ENCODE assay signal across 8 mouse cellular contexts in the genomic region with DNA sequence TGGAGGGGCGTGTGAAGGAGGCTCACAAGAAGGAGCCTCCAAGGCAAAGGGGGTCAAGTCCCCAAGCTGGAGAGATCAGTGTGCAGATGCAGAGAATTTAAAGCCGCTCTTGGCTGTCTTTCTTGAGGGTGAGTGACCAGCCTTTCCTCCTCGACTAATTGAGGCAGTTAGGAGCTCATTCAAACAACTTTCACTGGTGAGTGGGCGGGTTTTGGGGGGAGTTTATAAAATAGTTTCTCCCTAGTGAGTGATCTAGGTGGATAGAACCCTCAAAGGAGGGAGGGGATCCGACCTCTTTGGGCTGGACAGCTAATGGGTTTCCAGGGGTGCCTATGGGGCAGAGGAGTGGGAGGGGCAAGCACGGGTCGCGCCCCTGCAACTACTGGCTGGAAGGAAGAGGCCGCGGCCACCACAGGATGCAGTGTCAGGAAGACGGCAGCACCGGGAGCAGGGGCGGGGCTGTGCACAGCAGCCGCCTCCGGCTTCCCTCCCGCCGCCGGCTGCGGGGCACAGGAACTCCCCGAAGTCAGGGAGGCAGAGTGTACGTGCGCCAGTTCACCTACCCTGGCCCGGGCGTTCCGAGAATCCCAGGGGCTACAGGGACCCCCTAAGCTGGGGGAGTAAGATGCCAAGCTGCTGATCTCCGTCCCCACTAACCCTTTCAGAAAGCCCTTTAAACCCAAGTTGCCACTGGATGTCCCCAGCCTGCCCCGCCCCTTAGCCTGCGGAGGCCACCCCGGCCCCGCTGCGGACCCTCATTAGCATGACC.
DNase-seq lines count a peak whose midpoint lies in the region; ATAC-seq and TF ChIP-seq lines count a peak whose summit lies in the region.

No protein-coding gene starts in this region.

- H3K4me1 ChIP-seq in hindbrain, embryonic 14.5 days (replicated peaks; ENCODE audit: control insufficient read depth, insufficient read depth, low read length): peaks cover 53% of the 10 kb centered on the region
- H3K4me1 ChIP-seq in midbrain, embryonic 14.5 days (ENCODE audit: control insufficient read depth, insufficient read depth, low read length): peaks cover 81% of the 10 kb centered on the region

- H3K27ac ChIP-seq in gastrocnemius, adult 2 months: peak overlapping the region; percentile 80
- H3K27ac ChIP-seq in hindbrain, embryonic 14.5 days: peak overlapping the region; percentile 99
- H3K27ac ChIP-seq in midbrain, embryonic 14.5 days (replicated peaks; ENCODE audit: low read depth, low read length): peak overlapping the region; percentile 100

- no peak for TF ChIP-seq CTCF in gastrocnemius, adult 2 months (IDR thresholded peaks at IDR 0.05)

- no peaks in the 10 kb centered on the region for H3K36me3 ChIP-seq in hindbrain, embryonic 14.5 days (replicated peaks; ENCODE audit: control insufficient read depth, insufficient read depth)
- H3K36me3 ChIP-seq in midbrain, embryonic 14.5 days (ENCODE audit: control insufficient read depth, insufficient read depth, low read length): 0 out of 2 replicates have a peak, but pooled peaks cover 2% of the 10 kb centered on the region

- peak overlapping the region; percentile 81 for H3K4me3 ChIP-seq in gastrocnemius, adult 2 months
- peak overlapping the region; percentile 58 for H3K4me3 ChIP-seq in hindbrain, embryonic 14.5 days (replicated peaks; ENCODE audit: low read length)
- H3K4me3 ChIP-seq in midbrain, embryonic 14.5 days (replicated peaks; ENCODE audit: low read depth, low read length): peak overlapping the region; percentile 75

- 1% methylated on average over 31 of the region's 31 CpGs for WGBS in hindbrain, embryonic 14.5 days
- under 1% methylated on average over 30 of the region's 31 CpGs for WGBS in midbrain, embryonic 14.5 days

- H3K9ac ChIP-seq in hindbrain, embryonic 14.5 days: peak overlapping the region; percentile 97
- peak overlapping the region; percentile 99 for H3K9ac ChIP-seq in midbrain, embryonic 14.5 days (replicated peaks; ENCODE audit: low read length)

- intact Hi-C loops in gastrocnemius, adult 2 months (cut with DNase I): no loop called here

- H3K27me3 ChIP-seq in hindbrain, embryonic 14.5 days (ENCODE audit: control insufficient read depth, insufficient read depth, low read length): no peaks in the 10 kb centered on the region
- H3K27me3 ChIP-seq in midbrain, embryonic 14.5 days (ENCODE audit: control insufficient read depth, insufficient read depth, low read length): no peaks in the 10 kb centered on the region

- no peaks in the 10 kb centered on the region for H3K9me3 ChIP-seq in hindbrain, embryonic 14.5 days (ENCODE audit: control insufficient read depth, low read length)
- H3K9me3 ChIP-seq in midbrain, embryonic 14.5 days (ENCODE audit: control insufficient read depth, low read length): no peaks in the 10 kb centered on the region

- H3K4me2 ChIP-seq in hindbrain, embryonic 14.5 days (replicated peaks): peak overlapping the region; percentile 92
- H3K4me2 ChIP-seq in midbrain, embryonic 14.5 days (ENCODE audit: low read length): peak overlapping the region; percentile 97

- DNase-seq in layer of hippocampus, adult 11-12 months (ENCODE audit: low spot score): peak; percentile 69
- DNase-seq in layer of hippocampus, adult 18-20 months (ENCODE audit: low spot score in 2 of 2): no peak
- DNase-seq in adrenal gland, postnatal 25 days: peak; percentile 68
- peak; percentile 79 for DNase-seq in gastrocnemius, adult 2 months
- DNase-seq in hindbrain, embryonic 14.5 days (ENCODE audit: low spot score): no peak
- DNase-seq in liver: peak; percentile 69
- peak; percentile 74 for DNase-seq in midbrain, embryonic 14.5 days
- peak; percentile 77 for DNase-seq in testis, postnatal 10 days (ENCODE audit: low spot score)

- ATAC-seq in hindbrain, embryonic 14.5 days (ENCODE audit: low FRiP score): peak; percentile 19
- ATAC-seq in midbrain, embryonic 14.5 days (ENCODE audit: low FRiP score, low TSS enrichment): peak; percentile 28

Comparison
In these comparisons a context has a peak if more than half of its experiments do, and no peak if none do; other contexts are left out.
1. DNase-seq: peak in layer of hippocampus, adult 11-12 months (single experiment), adrenal gland, postnatal 25 days (single experiment), gastrocnemius, adult 2 months (single experiment), liver (single experiment), midbrain, embryonic 14.5 days (single experiment) and testis, postnatal 10 days (single experiment); none in layer of hippocampus, adult 18-20 months (0 of 2) and hindbrain, embryonic 14.5 days (single experiment).
2. Peak in every context shown above with its lines, with median percentiles within 50 percentile points of each other: H3K27ac ChIP-seq and H3K4me3 ChIP-seq.